Mouse (Mus musculus) central nervous system, embryonic 14 days (tissue): ENCODE results near the gene Tbc1d16. TPM values are rescaled to one million over a fixed set of nuclear protein-coding genes. Genes with fewer than 3 reads are reported as not detected.

Experiments used
- polyA plus RNA-seq: library from polyadenylated mRNA; depleted of rRNA; stranded (reverse); fragments of >200 nt; gene quantifications from 2 replicates; pipeline ENCODE4 v1.2.3, GENCODE M21; 2012; rRNA removed

Gene Tbc1d16
- polyA plus RNA-seq: 58.0 and 61.1 TPM in 2 replicates

DNA sequence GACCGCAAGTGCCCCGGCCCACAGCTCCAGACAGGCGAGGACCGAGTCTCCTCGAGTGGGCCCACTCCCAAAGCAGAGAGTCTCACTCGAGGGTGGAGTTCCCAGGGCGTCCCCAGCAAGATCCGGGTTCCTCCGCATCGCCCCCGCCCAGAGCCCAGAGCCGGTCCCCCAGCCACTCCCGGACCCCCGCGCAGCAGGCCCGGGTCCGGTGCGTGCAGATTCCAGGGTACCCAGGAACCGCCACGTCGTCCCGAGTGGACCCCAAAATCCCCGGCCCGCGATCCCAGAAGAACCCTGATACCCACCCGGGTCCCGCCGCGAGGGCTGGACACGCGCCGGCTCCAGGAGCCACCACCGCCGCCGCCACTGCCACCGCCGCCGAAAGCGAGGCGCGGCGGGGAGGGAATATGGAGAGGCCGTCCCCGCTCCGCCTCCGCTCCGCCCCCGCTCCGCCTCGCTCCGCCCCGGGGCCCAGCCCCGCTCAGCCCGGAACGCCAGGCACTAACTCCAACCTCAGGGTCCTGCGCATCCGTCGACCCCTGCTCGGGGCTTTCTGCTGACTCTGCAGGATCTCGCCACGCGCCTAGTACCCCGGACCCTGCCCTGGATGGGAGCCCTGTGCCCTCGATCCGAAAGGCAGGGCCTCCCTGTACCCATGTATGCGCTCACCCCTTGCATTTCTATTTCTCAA lies at the start of gene Tbc1d16, which contains the start of gene Ccdc40:
Gene Tbc1d16, minus strand, starts transcription at position 409 of the 691 bp plus-strand sequence.
Gene Ccdc40, plus strand, starts transcription at position 482 of the 691 bp plus-strand sequence.

DNA sequence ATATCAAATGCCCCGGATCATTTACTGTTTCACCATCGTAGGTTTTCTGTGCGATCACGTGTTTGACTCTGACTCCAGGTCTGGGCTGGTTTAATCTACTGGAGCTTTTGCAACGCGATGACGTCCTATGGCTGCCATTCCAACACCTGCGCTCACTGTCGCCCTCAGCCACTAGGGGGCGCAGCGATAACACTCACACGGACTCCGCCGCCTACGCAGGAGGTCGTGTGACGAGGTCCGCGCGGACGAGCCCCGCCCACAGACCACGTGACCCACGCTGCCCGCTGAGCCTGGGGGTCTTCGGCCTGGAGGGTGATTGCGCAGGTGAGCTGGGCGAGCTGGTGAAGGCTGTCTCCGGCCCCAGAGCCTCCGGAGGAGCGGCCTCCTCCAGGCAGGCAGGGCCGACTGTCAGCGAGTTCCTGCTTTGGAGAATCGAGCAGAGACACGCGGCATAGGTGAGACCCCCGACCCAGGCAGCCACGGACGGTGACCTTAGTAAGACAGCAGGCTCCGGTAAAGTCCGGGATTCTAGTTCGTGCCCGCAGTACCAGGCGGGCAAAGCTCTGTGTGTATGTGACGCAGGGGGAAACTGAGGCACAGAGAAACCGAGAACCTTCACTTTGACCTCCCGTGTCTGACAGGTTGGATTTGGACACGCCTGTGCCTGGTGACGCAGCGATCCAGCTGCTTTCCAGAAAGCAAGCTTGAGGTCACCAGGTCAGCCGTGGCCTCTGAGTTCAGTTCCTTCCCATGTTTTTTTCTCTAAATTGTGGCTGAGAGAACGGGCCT lies 39.7 kb upstream of the Tbc1d16 start, which contains the start of gene Gaa:
Gene Gaa, plus strand, starts transcription at position 120 of the 789 bp plus-strand sequence.

Other genes with a start within 250 kb of the Tbc1d16 start
- gene Enpp7, start 240.3 kb downstream of the Tbc1d16 start, polyA plus RNA-seq: not detected in 2 replicates
- 33.0 and 38.5 TPM in 2 replicates for gene Cbx2, start 205.5 kb downstream of the Tbc1d16 start, polyA plus RNA-seq
- gene Cbx8, start 187.5 kb downstream of the Tbc1d16 start, polyA plus RNA-seq: 8.7 and 9.2 TPM in 2 replicates
- 27.2 and 30.2 TPM in 2 replicates for gene Cbx4, start 142.3 kb downstream of the Tbc1d16 start, polyA plus RNA-seq
- 12.5 and 13.5 TPM in 2 replicates for gene Ccdc40, start 73 bp upstream of the Tbc1d16 start, polyA plus RNA-seq
- gene Gaa, start 39.4 kb upstream of the Tbc1d16 start, polyA plus RNA-seq: 68.6 and 92.1 TPM in 2 replicates
- 210 and 224 TPM in 2 replicates for gene Eif4a3, start 71.6 kb upstream of the Tbc1d16 start, polyA plus RNA-seq
- 0.16 and 0.26 TPM in 2 replicates for gene Card14, start 79.3 kb upstream of the Tbc1d16 start, polyA plus RNA-seq
- gene Sgsh, start 127.0 kb upstream of the Tbc1d16 start, polyA plus RNA-seq: 3.6 and 4.8 TPM in 2 replicates
- 7.9 and 10.6 TPM in 2 replicates for gene Slc26a11, start 127.1 kb upstream of the Tbc1d16 start, polyA plus RNA-seq
- 5.4 and 8.0 TPM in 2 replicates for gene Rnf213, start 164.6 kb upstream of the Tbc1d16 start, polyA plus RNA-seq